Mouse (Mus musculus) cerebellum, postnatal 10 days (tissue): ENCODE data around the gene Bin2.

Source experiments
- DNase-seq, 2 experiments: peaks; one replicate each; pipeline ENCODE4 v3.0.0; 2021; ENCODE audit warnings: mixed read lengths in 2 of 2

Bin2 gene

DNA sequence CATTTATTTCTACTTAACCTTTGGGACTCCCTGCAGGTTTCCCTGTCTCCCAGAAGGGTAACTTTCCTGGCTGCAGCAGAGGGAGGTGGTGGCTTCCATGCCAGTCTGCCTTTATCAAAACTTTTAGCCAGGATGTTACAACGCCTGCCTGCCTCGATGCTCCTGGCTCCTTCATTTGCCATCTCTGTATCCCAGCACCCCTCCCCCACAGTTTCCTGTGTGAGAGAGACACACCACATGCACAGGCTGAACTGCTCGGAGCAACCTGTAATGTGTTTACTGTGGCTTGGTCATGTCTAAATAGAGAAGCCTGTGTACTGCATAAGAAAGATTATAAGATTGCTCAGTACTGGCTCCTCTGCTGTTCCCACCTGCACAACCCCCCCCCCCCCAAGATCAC lies 11.0 kb upstream of the Bin2 start:
- no peak for DNase-seq

DNA sequence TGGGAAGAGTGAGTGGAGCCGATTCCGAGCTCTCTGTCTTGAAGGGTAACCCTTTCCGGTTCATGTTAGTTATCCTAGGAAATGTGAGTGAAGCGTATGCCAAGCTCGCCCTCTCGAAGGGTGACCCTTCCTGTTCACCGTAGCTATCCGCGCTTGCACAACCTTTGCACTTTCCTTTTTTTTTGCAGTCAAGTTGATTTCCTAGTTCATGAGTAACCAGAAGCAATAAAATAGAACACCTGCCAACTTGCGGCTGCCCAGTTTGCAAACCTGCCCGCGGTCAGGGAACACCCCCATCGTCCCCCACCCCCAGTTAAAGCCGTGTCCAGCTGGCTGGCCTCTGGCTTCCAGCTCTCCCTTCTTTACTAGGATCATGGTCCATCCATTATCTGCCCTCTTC lies 9.7 kb upstream of the Bin2 start:
- DNase-seq = no peak

DNA sequence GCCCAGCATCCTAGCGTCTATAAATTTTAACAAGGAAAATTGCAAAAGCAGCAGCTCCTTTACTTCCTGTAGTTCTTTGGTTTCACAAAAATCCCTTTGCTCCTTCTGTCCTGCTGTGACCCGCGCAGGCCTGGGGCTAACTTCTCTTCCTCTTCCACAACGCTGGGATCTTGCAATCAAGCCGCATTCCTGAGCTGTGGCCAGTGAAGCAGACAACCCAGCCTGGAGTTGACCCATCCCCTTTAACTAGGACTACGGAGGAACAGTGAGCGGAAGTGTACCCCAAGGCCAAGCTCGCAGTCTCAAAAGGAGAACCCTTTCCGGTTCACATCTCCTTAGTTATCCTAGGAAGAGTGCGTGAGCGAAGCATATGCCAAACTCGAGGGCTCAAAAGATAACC lies 9.2 kb upstream of the Bin2 start:
- no peak for DNase-seq

- DNase-seq = no peak
Measured at GRCm38 (mm10) chr15:100677675-100678074, 8.3 kb upstream of the Bin2 start.

DNA sequence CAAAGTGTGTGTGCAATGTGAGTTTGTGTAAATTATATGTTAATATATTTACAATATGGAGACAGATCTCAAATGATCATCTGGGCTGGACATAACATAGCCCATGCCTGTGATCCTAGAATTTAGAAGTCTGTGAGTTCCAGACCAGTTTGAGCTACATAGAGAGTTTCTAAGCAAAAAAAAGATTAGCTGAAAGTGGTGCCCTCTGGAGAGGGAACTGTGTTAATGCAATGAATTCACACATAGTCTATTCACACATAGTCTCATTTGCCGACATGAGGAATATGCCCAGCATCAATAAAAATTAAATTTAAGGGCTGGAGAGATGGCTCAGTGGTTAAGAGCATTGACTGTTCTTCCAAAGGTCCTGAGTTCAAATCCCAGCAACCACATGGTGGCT lies 7.2 kb upstream of the Bin2 start:
- no peak for DNase-seq

DNA sequence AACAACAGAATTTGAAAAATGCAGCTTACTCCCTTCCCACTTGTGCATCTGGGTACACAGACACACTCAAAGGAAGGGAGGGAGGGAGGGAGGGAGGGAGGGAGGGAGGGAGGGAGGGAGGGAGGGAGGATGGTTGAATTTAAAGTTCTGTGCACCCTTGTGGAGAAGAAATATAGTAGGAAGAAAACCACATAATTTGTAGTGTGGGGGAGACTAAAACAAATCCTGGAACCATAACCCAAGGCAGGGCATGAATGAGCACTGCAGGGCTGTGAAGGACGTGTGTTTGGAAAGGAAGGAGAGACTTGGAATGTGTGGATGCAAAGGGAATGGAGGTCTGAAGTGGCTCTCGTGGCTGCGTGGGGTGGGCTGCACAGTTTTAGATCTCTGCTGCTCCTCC lies 6.1 kb upstream of the Bin2 start:
- no peak for DNase-seq

DNA sequence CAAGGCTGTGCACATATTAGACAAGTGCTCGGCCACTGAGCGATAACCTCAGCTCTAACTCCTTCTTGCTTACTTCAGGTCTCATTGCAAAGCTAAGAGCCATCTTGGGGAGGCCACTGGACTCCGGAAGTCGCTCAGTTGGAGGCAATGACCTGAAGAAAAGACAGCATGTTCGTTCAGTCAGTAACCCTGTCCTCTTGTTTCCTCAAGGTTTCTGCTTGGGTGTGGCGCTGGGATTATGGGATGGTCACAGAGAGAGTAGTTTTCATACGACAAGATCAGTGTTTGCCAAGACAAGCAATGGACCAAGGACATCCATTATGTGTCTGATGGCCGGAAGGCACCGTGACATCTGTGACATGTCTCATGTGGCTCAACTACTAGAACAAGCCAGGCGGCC lies 5.2 kb upstream of the Bin2 start:
- no peak for DNase-seq

DNA sequence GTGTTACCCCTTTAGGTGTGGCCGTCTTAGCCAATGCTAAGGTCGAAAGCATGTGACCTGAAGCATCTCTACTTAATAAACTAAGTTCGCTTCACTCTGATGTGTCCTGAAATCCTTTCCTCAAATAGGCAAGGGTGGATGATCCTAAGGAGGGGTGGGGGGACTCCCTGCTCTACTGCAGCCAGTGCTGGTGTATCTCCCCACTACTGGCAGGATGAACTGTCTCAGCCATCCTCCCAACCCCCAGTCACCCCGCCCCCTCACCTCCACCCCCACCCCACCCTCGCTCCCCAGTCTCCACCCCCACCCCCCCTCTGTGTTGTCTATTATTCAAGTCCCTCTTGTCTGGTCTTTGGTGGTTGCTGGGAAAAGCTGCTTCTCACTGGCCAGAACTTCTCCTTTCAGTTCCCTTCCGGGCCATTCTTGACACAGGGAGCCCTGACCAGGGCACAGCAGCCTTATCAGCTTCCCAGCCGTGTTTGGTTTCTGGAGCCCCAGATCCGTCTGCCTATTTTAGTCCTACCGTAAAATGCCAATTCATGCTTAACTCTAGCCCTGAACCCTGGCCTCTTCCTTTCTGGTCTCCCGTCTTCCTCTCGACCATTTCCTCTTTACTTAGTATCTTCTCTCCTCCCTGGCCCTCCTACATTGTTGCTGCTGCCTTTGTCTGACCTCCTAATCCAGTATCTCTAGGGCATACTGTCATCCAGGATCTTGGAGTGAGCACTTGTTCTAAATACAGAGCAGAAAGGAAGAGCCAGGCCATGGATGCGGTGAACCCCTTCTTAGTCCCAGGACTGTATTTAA lies 4.4 kb upstream of the Bin2 start:
- no peak for DNase-seq

DNA sequence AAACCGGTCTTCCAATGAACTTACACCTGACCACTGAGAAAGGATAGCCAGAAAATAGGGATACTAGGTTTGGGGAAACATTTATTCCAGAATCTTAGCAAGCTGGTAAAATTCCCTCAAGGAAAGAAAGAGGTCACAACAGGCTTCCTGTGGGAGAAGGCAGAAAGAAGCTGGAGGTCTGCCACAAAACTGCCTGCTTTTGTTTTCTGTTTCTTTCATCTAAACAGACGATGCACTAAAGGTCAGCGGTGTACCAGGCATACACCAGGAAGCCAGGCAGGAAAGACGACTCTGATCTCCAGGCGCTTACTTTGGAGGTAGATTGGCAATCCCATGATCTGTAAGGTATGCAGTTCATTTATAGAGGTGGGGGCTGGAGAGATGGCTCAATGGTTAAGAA lies 1.5 kb upstream of the Bin2 start:
- DNase-seq = no peak

- DNase-seq = no peak
Measured at GRCm38 (mm10) chr15:100670004-100670403, 651 bp upstream of the Bin2 start.

DNA sequence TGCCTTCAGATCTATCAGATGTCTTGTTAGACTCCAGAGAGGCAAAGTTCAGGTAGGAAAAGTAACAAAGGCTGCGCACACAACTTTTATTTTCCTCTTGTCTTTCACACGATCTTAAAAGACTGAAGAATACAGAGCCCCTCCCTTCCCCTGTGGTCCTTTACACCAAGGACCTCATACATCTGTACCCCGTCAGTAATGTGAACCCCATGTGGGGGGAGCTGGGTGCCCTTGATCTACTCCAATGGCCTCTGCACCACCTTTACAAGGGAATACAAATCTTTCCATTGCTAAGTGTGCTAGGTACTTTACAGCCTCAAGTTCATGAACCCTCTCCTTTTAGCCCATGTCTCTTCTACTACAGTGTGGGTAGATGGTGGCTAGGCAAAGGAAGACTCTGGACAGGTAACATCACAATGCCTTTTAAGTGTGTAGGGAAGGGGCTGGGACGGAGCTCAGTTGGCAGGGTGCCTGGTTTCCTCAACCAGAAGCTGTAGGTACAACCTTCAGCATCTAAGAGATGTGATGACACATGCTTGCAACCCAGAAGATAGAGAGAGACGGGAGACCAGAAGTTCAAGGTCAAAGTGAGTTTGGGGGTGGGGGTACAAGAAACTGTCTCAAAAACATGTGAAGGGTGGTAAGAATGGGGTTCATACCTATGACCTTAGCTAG lies 1.3 kb downstream of the Bin2 start:
- DNase-seq = no peak

DNA sequence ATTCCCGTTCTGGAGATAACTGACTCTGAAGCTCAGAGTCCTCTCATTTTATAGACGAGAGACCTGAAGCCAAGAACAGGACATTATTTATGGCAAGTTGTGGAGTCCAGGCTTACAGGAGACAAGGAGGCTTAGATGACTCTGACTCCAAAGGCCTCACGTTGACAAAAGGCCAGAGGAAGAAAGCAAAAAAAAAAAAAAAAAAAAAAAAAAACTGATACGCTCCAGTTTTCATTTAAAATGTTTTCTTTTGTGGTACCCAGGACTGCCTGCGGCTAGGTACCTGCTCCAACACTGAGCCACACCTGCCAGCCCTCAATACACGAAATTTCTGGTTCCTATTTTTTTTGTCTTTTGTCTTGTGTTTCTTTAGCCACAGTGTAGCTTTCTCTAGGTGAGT lies 1.9 kb downstream of the Bin2 start:
- no peak for DNase-seq

DNA sequence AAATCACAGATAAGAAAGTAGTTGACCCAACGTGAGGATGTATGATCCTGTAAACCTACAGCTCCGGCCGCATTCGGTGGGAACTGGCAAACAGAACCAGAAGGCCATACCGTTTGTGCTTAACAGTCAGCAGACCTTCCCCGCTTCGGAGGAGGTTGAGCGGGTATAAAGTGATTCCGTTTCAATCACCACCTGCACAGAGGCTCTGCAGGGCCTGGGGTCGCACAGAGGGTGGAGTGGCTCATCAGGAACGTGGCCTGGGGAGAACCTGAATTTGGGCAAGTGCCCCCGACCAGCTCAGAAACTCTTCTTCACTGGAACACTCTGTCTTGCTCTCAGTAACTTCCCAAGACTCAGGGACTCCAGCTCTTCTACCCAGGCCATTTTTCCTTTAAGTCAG lies 2.5 kb downstream of the Bin2 start:
- no peak for DNase-seq

GRCm38 (mm10) chr15:100666219-100666696 lies 3.1 kb downstream of the Bin2 start:
- DNase-seq = no peak

DNA sequence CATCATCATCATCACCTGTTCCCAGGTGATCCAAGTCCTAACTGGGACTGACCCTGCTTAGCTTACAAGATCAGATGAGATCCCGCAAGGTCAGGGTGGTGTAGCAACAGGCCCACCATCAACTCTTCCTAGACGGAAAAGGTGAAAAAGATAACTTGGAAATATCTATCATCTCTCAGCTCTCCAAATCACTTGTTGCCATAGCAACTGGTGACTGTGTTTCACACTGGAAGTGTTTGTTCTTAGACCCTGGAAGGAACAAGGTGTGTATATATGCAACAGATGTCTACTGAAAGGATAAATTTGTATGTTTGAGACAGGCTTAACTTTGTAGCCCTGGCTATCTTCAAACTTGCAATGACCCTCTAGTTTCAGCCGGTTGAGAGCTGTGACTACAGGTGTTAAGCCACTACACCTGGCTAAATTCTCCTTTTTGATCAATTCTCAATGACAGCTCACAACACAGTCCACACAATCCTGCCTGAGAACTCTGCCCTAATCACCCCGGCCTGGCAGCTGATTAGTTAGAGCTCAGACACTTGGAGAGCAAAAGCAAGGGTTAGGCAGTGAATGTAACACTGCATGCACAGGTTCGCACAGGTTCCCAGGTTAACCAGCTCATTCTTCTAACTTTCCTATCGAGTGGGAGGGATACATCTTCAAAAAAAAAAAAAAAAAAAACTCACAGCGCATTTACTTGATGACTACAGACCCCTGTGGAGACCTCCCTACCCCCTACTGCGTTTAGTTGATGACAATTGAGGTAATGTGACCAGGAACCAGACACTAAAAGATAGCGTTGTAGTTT lies 3.7 kb downstream of the Bin2 start:
- no peak for DNase-seq

DNA sequence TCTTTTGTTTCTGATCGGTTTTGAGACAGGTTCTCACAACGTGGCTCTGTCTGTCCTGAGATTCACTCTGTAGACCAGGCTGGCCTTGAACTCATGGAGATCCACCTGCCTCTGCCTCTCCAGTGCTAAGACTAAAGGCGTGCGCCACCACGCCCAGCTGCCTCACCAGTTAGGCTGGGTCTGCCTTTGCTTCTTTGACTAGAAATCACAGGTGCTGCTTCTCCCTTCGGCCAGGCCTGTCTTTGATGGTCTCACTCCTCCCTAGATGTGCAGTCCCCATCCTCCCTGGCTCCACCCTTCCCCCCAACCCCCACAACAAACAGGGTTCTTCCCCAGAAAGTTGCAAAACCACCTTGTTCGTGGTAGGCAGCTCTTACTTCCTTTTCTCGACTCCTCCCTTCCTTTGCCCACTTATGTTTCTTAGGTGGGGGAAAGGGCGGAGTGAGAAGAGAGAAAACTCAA lies 4.5 kb downstream of the Bin2 start:
- DNase-seq = no peak

GRCm38 (mm10) chr15:100660805-100661204 lies 8.5 kb downstream of the Bin2 start:
- DNase-seq = no peak

GRCm38 (mm10) chr15:100660306-100660705 lies 9.0 kb downstream of the Bin2 start:
- peak; percentile 71 to 75 for DNase-seq

GRCm38 (mm10) chr15:100655201-100655600 lies 14.2 kb downstream of the Bin2 start:
- no peak for DNase-seq

GRCm38 (mm10) chr15:100654271-100654670 lies 15.1 kb downstream of the Bin2 start:
- no peak for DNase-seq

DNA sequence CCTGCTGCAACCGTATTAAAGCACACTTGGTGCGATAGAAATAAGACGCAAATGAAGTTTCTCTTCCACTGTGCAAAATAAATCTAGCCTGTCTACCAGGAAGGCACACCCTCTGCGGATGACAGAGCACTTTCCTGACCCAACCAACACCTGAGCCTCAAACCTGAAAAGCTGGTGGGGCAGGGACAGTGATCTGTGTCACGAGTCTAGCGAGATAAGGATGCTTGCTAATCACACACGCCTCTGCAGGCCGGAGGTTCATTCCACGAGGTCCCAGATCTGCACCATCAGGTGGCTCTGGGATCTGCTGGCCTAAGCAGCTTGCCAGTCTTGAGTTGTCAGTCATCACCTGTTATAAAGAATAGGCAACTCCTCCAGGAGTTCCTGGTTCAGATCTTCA lies 17.7 kb downstream of the Bin2 start:
- DNase-seq = no peak

GRCm38 (mm10) chr15:100650111-100650510 lies 19.2 kb downstream of the Bin2 start:
- peak; percentile 50 to 51 for DNase-seq

GRCm38 (mm10) chr15:100646161-100646560 lies 23.2 kb downstream of the Bin2 start:
- DNase-seq = peak; percentile 36 to 48
